In the genomic region with DNA sequence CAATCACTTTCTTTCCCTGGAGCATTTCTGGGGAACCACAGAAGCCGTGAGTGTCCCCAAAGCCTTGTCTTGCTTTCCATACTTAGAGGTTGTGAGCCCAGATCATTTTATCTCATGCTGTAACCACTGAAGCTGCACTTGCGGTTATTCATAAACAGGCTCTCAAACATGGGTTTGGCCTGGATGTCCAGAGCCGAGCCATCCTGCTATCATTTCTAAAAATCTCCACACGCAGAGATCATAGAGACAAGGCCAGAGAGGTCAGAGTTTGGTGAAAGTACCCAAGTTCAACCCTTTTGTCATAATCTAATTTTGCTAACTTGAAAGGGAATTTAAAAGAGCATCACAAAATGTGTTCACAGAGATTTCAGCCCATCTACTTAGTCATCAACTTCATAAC, we compare ENCODE assay signal across 23 mouse cellular contexts. TPM values are rescaled to one million over a fixed set of nuclear protein-coding genes. Genes with fewer than 3 reads are reported as not detected.
"Had no signal": no experiment of that assay in that cellular context is flagged by ENCODE, and none has a peak within 500 bp of the region (broad histone marks: within the 10 kb centered on the region; RNA-seq: fewer than 3 reads in every experiment).

No protein-coding gene starts in this region.

- H3K4me3 ChIP-seq: heart, embryonic 10.5 days; heart, embryonic 12.5 days; hindbrain, embryonic 10.5 days; hindbrain, embryonic 12.5 days; intestine, embryonic 15.5 days; left cerebral cortex, adult 2 months; limb, embryonic 10.5 days; limb, embryonic 12.5 days; liver, embryonic 13.5 days had no signal

- H3K9ac ChIP-seq: heart, embryonic 12.5 days; hindbrain, embryonic 12.5 days; hindbrain, embryonic 14.5 days; intestine, embryonic 15.5 days; limb, embryonic 12.5 days; liver, embryonic 13.5 days; liver, embryonic 15.5 days had no signal

- H3K4me2 ChIP-seq: heart, embryonic 12.5 days; hindbrain, embryonic 12.5 days; hindbrain, embryonic 14.5 days; intestine, embryonic 15.5 days; limb, embryonic 12.5 days; liver, embryonic 13.5 days had no signal

- ATAC-seq: inflammation-experienced regulatory T-cells, adult 6 months; intestine, embryonic 15.5 days; intestine, postnatal 0 days had no signal

- H3K9me3 ChIP-seq: heart, embryonic 10.5 days; heart, embryonic 12.5 days; hindbrain, embryonic 10.5 days; hindbrain, embryonic 12.5 days; intestine, embryonic 15.5 days; limb, embryonic 10.5 days; limb, embryonic 12.5 days; liver, embryonic 13.5 days; liver, embryonic 15.5 days had no signal

- H3K27ac ChIP-seq: hindbrain, embryonic 10.5 days; hindbrain, embryonic 12.5 days; hindbrain, embryonic 14.5 days; intestine, embryonic 15.5 days; left cerebral cortex, adult 2 months; limb, embryonic 10.5 days; limb, embryonic 12.5 days; liver, embryonic 13.5 days; liver, embryonic 15.5 days had no signal

- DNase-seq: gastrocnemius, postnatal 14 days; gastrocnemius, postnatal 36 days; heart, adult 18-20 months; heart, postnatal 10 days; heart, postnatal 4 days; kidney, adult 18-20 months; kidney, adult 8-10 months; kidney, postnatal 10 days; kidney, postnatal 25 days; kidney, postnatal 4 days; liver, embryonic 13.5 days had no signal

- H3K4me1 ChIP-seq: hindbrain, embryonic 12.5 days; intestine, embryonic 15.5 days; limb, embryonic 10.5 days; limb, embryonic 12.5 days; liver, embryonic 13.5 days; liver, embryonic 15.5 days had no signal

- H3K36me3 ChIP-seq: heart, embryonic 10.5 days; heart, embryonic 12.5 days; hindbrain, embryonic 10.5 days; hindbrain, embryonic 12.5 days; intestine, embryonic 15.5 days; limb, embryonic 10.5 days; limb, embryonic 12.5 days; liver, embryonic 13.5 days; liver, embryonic 15.5 days had no signal

- H3K27me3 ChIP-seq: heart, embryonic 12.5 days; hindbrain, embryonic 12.5 days; intestine, embryonic 15.5 days; limb, embryonic 12.5 days; liver, embryonic 13.5 days; liver, embryonic 15.5 days had no signal

RNA-seq across cellular contexts. Expression of gene Hsd11b1, which starts 22.4 kb away (rescaled TPM):
- polyA plus RNA-seq: hindbrain, embryonic 10.5 days; hindbrain, embryonic 14.5 days; limb, embryonic 10.5 days had no signal
